ENCODE assay signal across 11 mouse cellular contexts in the genomic region with DNA sequence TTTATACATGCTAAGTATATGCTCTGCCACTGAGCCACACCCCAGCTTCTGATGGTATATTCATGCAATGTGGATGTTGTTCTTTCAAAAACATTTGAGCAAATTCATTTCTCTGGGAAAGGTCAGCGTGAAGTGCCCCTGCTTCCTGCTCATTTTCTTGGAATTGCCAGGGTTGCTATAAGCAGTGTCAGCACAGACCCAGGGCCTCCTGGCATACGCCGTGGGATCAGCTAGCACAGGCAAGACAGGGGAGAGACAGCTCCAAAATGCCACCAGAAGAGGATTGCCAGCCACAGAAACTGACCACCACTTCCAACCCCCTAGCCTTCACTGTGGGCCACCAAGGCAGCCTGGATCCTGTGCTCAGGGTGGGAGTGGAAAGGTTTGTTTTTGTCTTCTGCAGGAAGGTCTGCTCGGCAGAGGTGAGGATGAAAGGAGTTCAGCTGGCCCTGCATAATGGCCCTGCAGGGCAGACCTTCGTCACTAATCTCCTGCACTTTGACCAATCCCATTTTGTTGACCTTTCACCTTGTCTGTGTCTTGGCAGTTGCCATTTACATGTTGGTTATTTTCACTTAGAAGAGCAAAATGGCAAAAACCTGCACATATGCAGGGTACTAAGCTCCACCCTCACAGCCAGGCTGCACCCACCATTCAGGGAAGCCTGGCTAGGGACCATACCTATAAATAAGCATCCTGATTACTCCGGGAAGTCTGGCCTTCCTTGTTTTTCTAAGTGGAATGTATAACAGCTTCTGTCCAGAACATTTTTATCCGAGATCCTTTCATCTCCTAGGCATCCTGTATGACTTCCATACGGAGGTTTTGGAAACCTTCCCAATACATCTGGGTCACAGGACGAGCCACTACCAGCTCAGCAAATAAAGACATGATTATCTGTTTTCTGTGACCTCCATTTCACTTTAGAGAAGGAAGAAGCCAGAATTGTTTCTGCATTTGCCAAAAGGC. TPM values are rescaled to one million over a fixed set of nuclear protein-coding genes. Genes with fewer than 3 reads are reported as not detected.
DNase-seq lines count a peak whose midpoint lies in the region; ATAC-seq lines count a peak whose summit lies in the region.
"Had no signal": no experiment of that assay in that cellular context is flagged by ENCODE, and none has a peak within 500 bp of the region (broad histone marks: within the 10 kb centered on the region; RNA-seq: fewer than 3 reads in every experiment).

No protein-coding gene starts in this region.

- peaks cover 3% of the 10 kb centered on the region; the same call in 1 of the 2 replicates for H3K27me3 ChIP-seq in hindbrain, embryonic 10.5 days (ENCODE audit: insufficient read depth, poor library complexity, severe bottlenecking)
- H3K27me3 ChIP-seq in hindbrain, embryonic 13.5 days: no peaks in the 10 kb centered on the region
- H3K27me3 ChIP-seq in heart, embryonic 11.5 days (ENCODE audit: control insufficient read depth, insufficient read depth, low read length): no peaks in the 10 kb centered on the region
- no peaks in the 10 kb centered on the region for H3K27me3 ChIP-seq in kidney, embryonic 14.5 days (ENCODE audit: control insufficient read depth, insufficient read depth, low read length)
- H3K27me3 ChIP-seq: CH12.LX had no signal

- H3K4me1 ChIP-seq in hindbrain, embryonic 10.5 days (replicated peaks): peaks cover 3% of the 10 kb centered on the region; the same call in 1 of the 2 replicates
- no peaks in the 10 kb centered on the region for H3K4me1 ChIP-seq in hindbrain, embryonic 13.5 days (replicated peaks)
- H3K4me1 ChIP-seq in heart, embryonic 11.5 days (ENCODE audit: control insufficient read depth, insufficient read depth, low read length): peaks cover 11% of the 10 kb centered on the region
- H3K4me1 ChIP-seq in kidney, embryonic 14.5 days (ENCODE audit: control insufficient read depth, insufficient read depth, low read length): 0 out of 2 replicates have a peak, but pooled peaks cover 4% of the 10 kb centered on the region

- 0 out of 2 replicates have a peak overlapping the region, but pooled peaks have one; percentile 29 for H3K27ac ChIP-seq in hindbrain, embryonic 10.5 days
- H3K27ac ChIP-seq in hindbrain, embryonic 13.5 days: no peak overlapping the region
- H3K27ac ChIP-seq in heart, embryonic 11.5 days (ENCODE audit: low read depth, low read length): peak overlapping the region; percentile 24; the same call in 1 of the 2 replicates
- H3K27ac ChIP-seq in kidney, embryonic 14.5 days (ENCODE audit: low read depth, low read length): peak overlapping the region; percentile 20; the same call in 1 of the 2 replicates

- no peak overlapping the region for H3K9ac ChIP-seq in hindbrain, embryonic 13.5 days
- no peak overlapping the region for H3K9ac ChIP-seq in heart, embryonic 11.5 days (ENCODE audit: low read depth, low read length)
- H3K9ac ChIP-seq in kidney, embryonic 14.5 days (ENCODE audit: low read depth, low read length): no peak overlapping the region

- H3K4me2 ChIP-seq in hindbrain, embryonic 13.5 days: no peak overlapping the region
- no peak overlapping the region for H3K4me2 ChIP-seq in heart, embryonic 11.5 days
- H3K4me2 ChIP-seq in kidney, embryonic 14.5 days (replicated peaks; ENCODE audit: low read depth, low read length): no peak overlapping the region

- DNase-seq in hindbrain, embryonic 10.5 days (ENCODE audit: low spot score): no peak
- peak; percentile 11 for DNase-seq in ES-CJ7 (ENCODE audit: low read depth, low spot score)
- no peak for DNase-seq in adrenal gland, postnatal 4 days (ENCODE audit: low spot score in 2 of 2)
- no peak for DNase-seq in left cerebral cortex, adult 9 months (ENCODE audit: low spot score in 2 of 2)
- DNase-seq: gastrocnemius, postnatal 36 days; thymus, postnatal 36 days had no signal

- H3K4me3 ChIP-seq in hindbrain, embryonic 10.5 days: no peak overlapping the region
- H3K4me3 ChIP-seq in hindbrain, embryonic 13.5 days: no peak overlapping the region
- H3K4me3 ChIP-seq in heart, embryonic 11.5 days (ENCODE audit: low read depth, low read length): no peak overlapping the region
- no peak overlapping the region for H3K4me3 ChIP-seq in kidney, embryonic 14.5 days (ENCODE audit: low read length)

- peaks cover 65% of the 10 kb centered on the region for H3K36me3 ChIP-seq in hindbrain, embryonic 10.5 days
- peaks cover 59% of the 10 kb centered on the region for H3K36me3 ChIP-seq in hindbrain, embryonic 13.5 days
- peaks cover 3% of the 10 kb centered on the region; the same call in 1 of the 2 replicates for H3K36me3 ChIP-seq in heart, embryonic 11.5 days (ENCODE audit: control insufficient read depth, insufficient read depth, low read length)
- H3K36me3 ChIP-seq in kidney, embryonic 14.5 days (ENCODE audit: control insufficient read depth, insufficient read depth, low read length): peaks cover 10% of the 10 kb centered on the region; the same call in 1 of the 2 replicates

- no peak for ATAC-seq in hindbrain, embryonic 13.5 days (ENCODE audit: low FRiP score)
- no peak for ATAC-seq in heart, embryonic 11.5 days (replicated peaks; ENCODE audit: insufficient number of reproducible peaks, low FRiP score, low TSS enrichment)
- no peak for ATAC-seq in kidney, embryonic 14.5 days (ENCODE audit: low FRiP score, low TSS enrichment)
- no peak for ATAC-seq in monocyte, adult 5-6 weeks (replicated peaks; ENCODE audit: insufficient number of reproducible peaks, low FRiP score, low TSS enrichment, poor library complexity, severe bottlenecking)

- 71% methylated on average over 9 of the region's 9 CpGs for WGBS in hindbrain, embryonic 10.5 days
- 69% methylated on average over 9 of the region's 9 CpGs for WGBS in hindbrain, embryonic 13.5 days
- WGBS in heart, embryonic 11.5 days (ENCODE audit: insufficient replicate concordance): 50% methylated on average over 9 of the region's 9 CpGs
- 60% methylated on average over 9 of the region's 9 CpGs for WGBS in kidney, embryonic 14.5 days

- peaks cover 3% of the 10 kb centered on the region for H3K9me3 ChIP-seq in hindbrain, embryonic 10.5 days
- peaks cover 3% of the 10 kb centered on the region for H3K9me3 ChIP-seq in hindbrain, embryonic 13.5 days
- H3K9me3 ChIP-seq in heart, embryonic 11.5 days (replicated peaks; ENCODE audit: control insufficient read depth, low read length): no peaks in the 10 kb centered on the region
- H3K9me3 ChIP-seq in kidney, embryonic 14.5 days (ENCODE audit: control insufficient read depth, low read length): no peaks in the 10 kb centered on the region

RNA-seq across cellular contexts. Expression of a gene that starts 21.6 kb away (rescaled TPM):
- 49.0 and 53.1 TPM in 2 replicates for polyA plus RNA-seq in hindbrain, embryonic 10.5 days (2016; fragmentation: Nextera tagmentation; extraction: Ambion mirVana)
- 17.3 and 18.1 TPM in 2 replicates for polyA plus RNA-seq in hindbrain, embryonic 13.5 days (2015; fragmentation: Nextera tagmentation; extraction: Ambion mirVana)
- polyA plus RNA-seq in heart, embryonic 11.5 days (2014; fragmentation: Nextera tagmentation; extraction: Ambion mirVana): 30.9 and 32.4 TPM in 2 replicates
- 36.7 and 55.9 TPM in 2 replicates for polyA plus RNA-seq in kidney, embryonic 14.5 days (2014; fragmentation: Nextera tagmentation; extraction: Ambion mirVana)
- 10 to 100 TPM; 41.7 to 47.3 TPM for total RNA-seq in adrenal gland, postnatal 4 days (2021)
- 54.7 to 68.7 TPM (median 65.2 TPM) in 3 replicates for total RNA-seq in monocyte, adult 5-6 weeks (2017)
